Mouse (Mus musculus) spleen, adult 18-20 months (tissue): Measurements from ENCODE around the gene Nup210l.
"Not testable (repeated sequence)": the region's sequence is repeated elsewhere in the genome, so short reads cannot be mapped to it uniquely, and the experiment has no call there.

Experiments used
- DNase-seq, 2 experiments: peaks; one replicate each; pipeline ENCODE4 v3.0.0; 2022; ENCODE audit warnings: mixed read lengths in 2 of 2

The Nup210l gene

GRCm38 (mm10) chr3:90097928-90098327, 6.0 kb upstream of the Nup210l start:
- DNase-seq, result no peak

GRCm38 (mm10) chr3:90101010-90101409, 2.9 kb upstream of the Nup210l start:
- no peak for DNase-seq

GRCm38 (mm10) chr3:90101673-90102072, 2.3 kb upstream of the Nup210l start:
- DNase-seq, result no peak

GRCm38 (mm10) chr3:90102239-90102638, 1.7 kb upstream of the Nup210l start:
- DNase-seq, result no peak

GRCm38 (mm10) chr3:90103176-90103575, 756 bp upstream of the Nup210l start:
- DNase-seq, result no peak

GRCm38 (mm10) chr3:90111706-90112105, 7.8 kb downstream of the Nup210l start:
- no peak for DNase-seq

DNA sequence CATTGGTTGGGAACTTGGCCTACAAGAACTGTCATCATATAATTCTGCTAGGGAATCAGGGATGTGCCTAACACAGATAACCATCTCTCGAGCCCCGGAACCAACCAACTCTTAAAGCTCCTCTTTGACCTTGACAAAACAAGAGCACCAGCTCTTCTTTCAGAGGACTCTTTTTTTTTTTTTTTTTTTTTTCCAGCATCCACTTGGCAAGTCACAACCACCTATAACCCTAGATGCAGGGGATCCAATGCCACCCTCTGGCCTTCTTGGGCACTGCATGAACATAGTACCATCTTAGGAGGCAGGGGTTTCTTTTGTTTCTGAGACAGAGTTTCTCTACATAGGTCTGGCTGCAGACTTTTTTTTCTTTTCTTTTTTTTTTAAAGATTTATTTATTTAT, 10.4 kb downstream of the Nup210l start:
- DNase-seq, result peak in 1 of 2 experiments; percentile 36

DNA sequence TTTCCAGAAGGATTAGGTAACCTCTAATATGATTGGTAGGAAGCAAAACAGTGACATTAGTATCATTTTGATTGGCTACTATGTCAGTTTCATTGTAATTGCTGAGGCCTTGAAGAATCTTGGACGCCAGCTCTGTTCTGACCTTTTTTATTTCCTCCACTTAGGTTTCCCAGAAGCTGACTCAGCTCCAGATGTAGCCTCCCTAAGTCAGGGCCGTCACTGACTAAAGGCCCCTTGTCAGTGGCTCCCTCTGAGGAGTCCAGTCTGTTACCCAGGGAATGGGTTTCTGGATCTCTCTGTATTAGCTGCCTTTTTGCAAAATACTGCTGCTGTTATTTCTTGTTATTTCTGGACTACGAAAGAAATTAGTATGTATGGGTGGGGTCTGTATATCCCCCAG, 11.6 kb downstream of the Nup210l start:
- no peak for DNase-seq

GRCm38 (mm10) chr3:90118132-90118790, 14.3 kb downstream of the Nup210l start:
- no peak for DNase-seq

GRCm38 (mm10) chr3:90122036-90122435, 18.1 kb downstream of the Nup210l start:
- not testable (repeated sequence) for DNase-seq

GRCm38 (mm10) chr3:90125710-90126109, 21.8 kb downstream of the Nup210l start:
- DNase-seq, result peak; percentile 16 to 25

DNA sequence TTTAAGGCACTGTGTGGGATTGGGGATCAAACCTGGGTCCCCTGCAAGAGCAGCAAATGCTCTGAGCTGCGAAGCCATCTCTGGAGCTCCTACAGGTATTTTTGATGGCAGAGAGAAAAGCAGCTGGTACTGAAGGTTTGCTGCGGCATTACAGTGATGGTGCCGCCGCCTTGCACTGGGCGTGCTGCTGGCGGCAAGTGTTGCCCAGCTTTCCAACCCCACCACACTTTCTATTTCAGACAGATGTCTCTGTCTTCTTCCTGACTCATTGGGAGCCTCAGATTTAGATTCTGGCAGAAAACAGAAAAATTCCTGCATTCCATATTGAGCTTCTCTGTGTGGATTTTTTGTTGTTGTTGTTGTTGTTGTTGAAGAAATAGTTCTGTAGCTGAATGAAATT, 23.9 kb downstream of the Nup210l start:
- no peak for DNase-seq

GRCm38 (mm10) chr3:90132745-90133144, 28.8 kb downstream of the Nup210l start:
- DNase-seq, result no peak

- no peak for DNase-seq
Measured at GRCm38 (mm10) chr3:90133331-90133730, 29.4 kb downstream of the Nup210l start.

- no peak for DNase-seq
Measured at GRCm38 (mm10) chr3:90134483-90134882, 30.6 kb downstream of the Nup210l start.

DNA sequence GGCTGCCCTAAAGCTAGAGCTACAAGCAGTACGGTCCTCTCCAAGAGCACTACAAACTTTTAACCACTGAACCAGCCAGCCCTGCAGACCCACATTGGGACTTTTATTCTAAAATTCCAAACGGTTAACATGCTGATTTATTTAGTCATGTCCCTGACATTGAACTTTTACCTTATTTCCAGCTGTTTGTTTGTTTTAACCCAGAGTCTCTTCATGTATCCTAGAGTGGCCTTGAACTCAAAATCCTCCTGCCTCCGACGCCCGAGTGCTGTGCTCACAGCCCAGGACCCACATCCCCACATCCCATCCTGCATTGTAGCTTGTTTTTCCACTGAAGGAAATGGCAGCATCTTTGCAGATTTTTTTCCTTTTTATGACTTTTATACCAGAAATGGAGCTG, 31.1 kb downstream of the Nup210l start:
- no peak for DNase-seq

DNA sequence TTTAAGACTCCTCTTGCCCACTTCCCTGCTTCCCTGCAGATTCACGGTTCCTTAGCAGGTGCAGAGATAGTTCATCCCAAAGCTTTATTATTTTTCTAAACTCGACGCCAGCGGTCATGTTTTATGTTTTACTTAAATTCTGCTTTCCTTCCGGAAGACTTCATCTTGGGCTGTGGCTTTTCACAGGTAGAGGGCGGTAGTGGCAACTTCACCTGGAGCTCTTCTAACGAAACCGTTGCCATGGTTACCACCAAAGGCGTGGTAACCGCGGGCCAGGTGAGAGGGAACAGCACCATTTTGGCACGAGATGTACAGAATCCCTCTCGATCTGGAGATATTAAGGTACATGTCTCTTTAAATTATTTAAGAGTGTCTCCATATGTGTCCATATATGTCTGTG, 32.7 kb downstream of the Nup210l start:
- no peak for DNase-seq

DNA sequence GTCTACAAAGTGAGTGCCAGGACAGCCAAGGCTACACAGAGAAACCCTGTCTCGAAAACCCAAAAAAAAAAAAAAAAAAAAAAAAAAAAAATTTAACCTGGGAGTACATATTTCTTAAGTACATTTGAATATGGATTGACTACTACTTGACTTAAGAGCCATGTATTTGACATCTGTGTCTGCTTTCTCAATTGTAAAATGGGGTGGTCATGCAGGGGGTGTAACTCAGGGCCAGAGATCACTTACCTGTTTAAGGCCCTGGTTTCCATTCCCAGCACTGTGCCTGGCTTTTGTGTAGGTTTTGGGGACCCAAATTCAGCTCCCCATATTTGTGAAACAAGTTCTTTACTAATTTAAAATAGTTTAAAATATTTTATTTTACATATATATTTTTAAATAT, 33.7 kb downstream of the Nup210l start:
- no peak for DNase-seq

- no peak for DNase-seq
Measured at GRCm38 (mm10) chr3:90139962-90140361, 36.0 kb downstream of the Nup210l start.

DNA sequence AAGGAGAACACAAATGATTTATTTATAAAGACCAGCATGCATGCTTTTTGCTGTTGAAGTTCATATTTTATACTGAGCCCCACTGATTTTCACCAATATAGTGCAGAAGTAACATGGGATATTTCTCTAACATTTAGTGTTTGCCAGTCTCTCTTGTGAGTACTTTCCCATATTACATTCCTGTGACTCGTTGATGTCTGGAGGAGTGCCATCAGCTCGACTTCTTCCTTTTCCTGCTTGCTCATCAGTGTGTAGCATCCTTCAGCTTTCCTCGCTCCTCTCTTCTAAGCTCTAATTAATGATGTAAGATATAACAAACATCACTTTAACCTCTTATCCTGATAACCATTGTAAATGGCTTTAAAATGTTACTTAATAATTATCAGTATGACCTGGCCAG, 41.5 kb downstream of the Nup210l start:
- no peak for DNase-seq

- no peak for DNase-seq
Measured at GRCm38 (mm10) chr3:90146651-90147050, 42.7 kb downstream of the Nup210l start.

- no peak for DNase-seq
Measured at GRCm38 (mm10) chr3:90151086-90151740, 47.3 kb downstream of the Nup210l start.

- DNase-seq, result peak in 1 of 2 experiments; percentile 39
Measured at GRCm38 (mm10) chr3:90155996-90156395, 52.1 kb downstream of the Nup210l start.

DNA sequence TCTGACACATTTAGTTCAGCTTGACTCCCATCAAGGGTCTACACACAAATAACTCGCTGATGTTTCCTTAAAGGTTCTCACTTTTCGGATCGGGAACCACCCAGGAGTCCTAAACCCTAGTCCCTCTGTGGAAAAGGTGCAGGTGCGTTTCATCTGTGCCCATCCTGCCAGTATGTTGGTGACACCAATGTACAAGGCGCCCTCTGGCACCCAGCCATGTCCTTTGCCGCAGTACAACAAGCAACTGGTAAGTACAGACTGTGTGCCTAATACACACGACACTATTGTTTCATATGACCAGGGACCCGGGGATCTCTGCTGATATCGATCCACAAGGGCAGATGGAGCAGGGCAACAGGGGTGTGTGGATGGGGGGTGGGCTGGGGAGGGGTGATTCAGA, 55.8 kb downstream of the Nup210l start:
- no peak for DNase-seq

DNA sequence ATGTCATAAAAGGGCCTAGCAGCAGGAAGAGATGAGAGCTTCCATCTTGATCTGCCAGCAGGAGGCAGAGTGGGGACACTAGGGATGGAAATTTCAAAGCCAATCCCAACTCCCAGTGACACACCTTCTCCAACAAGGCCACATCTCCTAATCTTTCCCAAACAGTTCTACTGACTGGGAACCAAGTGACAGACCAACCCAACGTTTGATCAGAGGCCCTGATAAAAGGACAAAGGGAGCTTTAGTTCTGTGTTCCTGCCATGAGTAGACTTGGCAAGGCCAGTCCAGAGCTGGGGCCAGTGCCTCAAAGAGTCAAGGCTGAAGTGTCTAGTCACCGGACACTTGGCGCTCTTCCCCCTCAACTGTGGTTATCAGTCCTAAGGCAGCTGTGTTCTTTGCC, 57.6 kb downstream of the Nup210l start:
- no peak for DNase-seq
